Mouse (Mus musculus): Measurements from ENCODE around the gene Gm38655.

DNA sequence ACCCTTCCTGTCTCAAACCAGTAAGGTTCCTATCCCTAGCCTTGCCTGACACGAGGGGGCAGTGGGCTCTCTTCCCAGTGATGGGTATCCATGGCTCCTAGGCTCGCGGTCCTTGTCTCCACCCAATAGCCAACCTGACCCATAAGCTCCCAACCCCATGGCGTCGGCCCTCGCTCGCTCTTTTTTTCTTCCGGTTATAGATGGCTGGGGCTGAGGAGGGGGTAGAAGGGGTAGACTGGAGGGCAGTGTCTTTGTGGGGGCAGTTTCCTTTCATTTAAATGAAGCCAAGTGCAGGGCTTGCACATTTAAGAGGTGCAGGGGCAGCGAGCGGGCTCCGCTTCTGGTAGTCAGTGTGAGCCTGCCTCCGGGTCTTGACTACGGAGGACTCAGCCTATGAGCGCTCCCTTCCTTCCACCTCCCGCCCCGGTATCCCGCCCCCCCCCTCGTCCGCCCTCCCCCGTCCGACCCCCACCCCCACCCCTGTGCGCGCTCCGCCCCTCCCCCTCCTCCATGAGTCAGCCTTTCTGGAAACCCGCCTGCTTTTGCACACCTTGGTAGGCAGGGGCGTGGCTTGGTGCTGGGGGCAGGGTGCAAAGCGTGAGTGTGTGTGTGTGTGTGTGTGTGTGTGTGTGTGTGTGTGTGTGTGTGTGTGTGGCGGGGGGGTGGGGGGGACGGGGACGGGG is 46.7 kb upstream of the Gm38655 start:
- no peak for TF ChIP-seq CTCF (IDR thresholded peaks at IDR 0.05; ENCODE audit: low read depth)
- no peak for TF ChIP-seq EP300 (IDR thresholded peaks at IDR 0.05; ENCODE audit: low read depth)
